Mouse (Mus musculus) heart, embryonic 13.5 days (tissue): ENCODE measurements around the gene Ptpn7. TPM values are rescaled to one million over a fixed set of nuclear protein-coding genes. Genes with fewer than 3 reads are reported as not detected.

Experiments
- ATAC-seq: fragments of 200-750 bp; cut with Nextera tagmentation; 2 replicates; pipeline ENCODE4 v1.8.0; 2017; ENCODE audit warnings: moderate TSS enrichment; ENCODE audit not compliant: insufficient number of reproducible peaks, low FRiP score, low TSS enrichment; ENCODE audit errors: extremely low read depth
- H3K27ac ChIP-seq: fragments of 300-500 bp; sonication (generic); replicated peaks from 2 replicates; pipeline ENCODE4 v1.5.1; 2015; ENCODE audit warnings: moderate library complexity, mild to moderate bottlenecking, inconsistent platforms
- H3K27me3 ChIP-seq: fragments of 300-500 bp; sonication (generic); replicated peaks from 2 replicates; pipeline ENCODE4 v1.6.1; 2015; ENCODE audit warnings: mild to moderate bottlenecking, inconsistent platforms
- H3K36me3 ChIP-seq: fragments of 300-500 bp; sonication (generic); 2 replicates; pipeline ENCODE4 v1.6.1; 2015; ENCODE audit warnings: mild to moderate bottlenecking, inconsistent platforms
- H3K4me1 ChIP-seq: fragments of 300-500 bp; sonication (generic); 2 replicates; pipeline ENCODE4 v1.6.1; 2015; ENCODE audit warnings: inconsistent platforms
- H3K4me2 ChIP-seq: fragments of 300-500 bp; sonication (generic); 2 replicates; pipeline ENCODE4 v1.6.1; 2015; ENCODE audit warnings: inconsistent platforms, mild to moderate bottlenecking, moderate library complexity
- H3K4me3 ChIP-seq: fragments of 300-500 bp; sonication (generic); 2 replicates; pipeline ENCODE4 v1.5.1; 2015; ENCODE audit warnings: moderate library complexity, mild to moderate bottlenecking, inconsistent platforms
- H3K9ac ChIP-seq: fragments of 300-500 bp; sonication (generic); 2 replicates; pipeline ENCODE4 v1.6.1; 2015; ENCODE audit warnings: inconsistent platforms, mild to moderate bottlenecking, moderate library complexity
- H3K9me3 ChIP-seq: fragments of 300-500 bp; sonication (generic); 2 replicates; pipeline ENCODE4 v1.6.1; 2016; ENCODE audit warnings: inconsistent platforms
- WGBS: fragments of 180-500 bp; shearing (Covaris S2); methylation state at CpG from one replicate; pipeline ENCODE4 v1.1.7; 2015; ENCODE audit warnings: mixed read lengths; 5-methylcytosine and 5-hydroxymethylcytosine counted together
- polyA plus RNA-seq: library from polyadenylated mRNA; unstranded; fragments of >200 nt; fragmentation: Nextera tagmentation; extraction: Ambion mirVana; gene quantifications from 2 replicates; pipeline ENCODE4 v1.2.1, GENCODE M21; 2015

The Ptpn7 gene
- polyA plus RNA-seq, 1 experiment from 2014 or later: 1.2 TPM

- 69% methylated on average over 9 of the region's 9 CpGs for WGBS
- no peak overlapping the region for H3K9ac ChIP-seq
- H3K36me3 ChIP-seq: no peaks in the 10 kb centered on the region
- no peak overlapping the region for H3K4me3 ChIP-seq
- no peak overlapping the region for H3K4me2 ChIP-seq
- H3K27ac ChIP-seq: no peak overlapping the region
- no peak for ATAC-seq
- H3K27me3 ChIP-seq: peaks cover 83% of the 10 kb centered on the region
- peaks cover 44% of the 10 kb centered on the region for H3K4me1 ChIP-seq
- H3K9me3 ChIP-seq: no peaks in the 10 kb centered on the region
Measured at GRCm38 (mm10) chr1:135129543-135130183, 2.8 kb upstream of the Ptpn7 start.

- H3K36me3 ChIP-seq: no peaks in the 10 kb centered on the region
- WGBS: 56% methylated on average over 2 of the region's 2 CpGs
- peaks cover 76% of the 10 kb centered on the region for H3K27me3 ChIP-seq
- no peak overlapping the region for H3K4me3 ChIP-seq
- H3K9ac ChIP-seq: no peak overlapping the region
- no peak overlapping the region for H3K27ac ChIP-seq
- no peaks in the 10 kb centered on the region for H3K9me3 ChIP-seq
- peaks cover 44% of the 10 kb centered on the region for H3K4me1 ChIP-seq
- no peak overlapping the region for H3K4me2 ChIP-seq
- ATAC-seq: no peak
Measured at GRCm38 (mm10) chr1:135130376-135131018, 2.0 kb upstream of the Ptpn7 start.

DNA sequence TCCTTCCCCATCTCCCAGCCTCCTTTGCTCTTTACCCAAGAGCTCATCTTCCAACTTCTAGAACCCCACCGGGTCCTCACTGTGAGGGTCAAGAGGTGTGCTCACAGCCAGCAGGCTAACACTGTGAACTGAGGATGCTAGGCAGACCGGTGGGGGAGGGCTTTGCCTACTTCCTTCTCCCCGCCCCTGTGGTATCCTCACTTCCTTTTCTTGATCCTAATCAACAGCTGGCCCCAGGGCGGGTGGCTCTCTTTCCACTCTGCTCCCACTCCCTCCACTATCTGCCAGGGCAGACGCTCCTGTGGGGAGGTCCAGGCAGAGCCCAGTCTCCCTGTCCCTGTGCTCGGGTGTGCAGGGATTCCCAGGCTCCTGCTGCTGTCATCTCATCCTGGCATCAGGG, 1.5 kb upstream of the Ptpn7 start:
- no peak overlapping the region for H3K9ac ChIP-seq
- H3K36me3 ChIP-seq: no peaks in the 10 kb centered on the region
- WGBS: 16% methylated on average over 6 of the region's 6 CpGs
- ATAC-seq: no peak
- H3K4me2 ChIP-seq: no peak overlapping the region
- H3K4me1 ChIP-seq: peaks cover 41% of the 10 kb centered on the region
- no peak overlapping the region for H3K4me3 ChIP-seq
- H3K27me3 ChIP-seq: peaks cover 73% of the 10 kb centered on the region
- H3K9me3 ChIP-seq: no peaks in the 10 kb centered on the region
- H3K27ac ChIP-seq: 0 out of 2 replicates have a peak overlapping the region, but pooled peaks have one; percentile 49

DNA sequence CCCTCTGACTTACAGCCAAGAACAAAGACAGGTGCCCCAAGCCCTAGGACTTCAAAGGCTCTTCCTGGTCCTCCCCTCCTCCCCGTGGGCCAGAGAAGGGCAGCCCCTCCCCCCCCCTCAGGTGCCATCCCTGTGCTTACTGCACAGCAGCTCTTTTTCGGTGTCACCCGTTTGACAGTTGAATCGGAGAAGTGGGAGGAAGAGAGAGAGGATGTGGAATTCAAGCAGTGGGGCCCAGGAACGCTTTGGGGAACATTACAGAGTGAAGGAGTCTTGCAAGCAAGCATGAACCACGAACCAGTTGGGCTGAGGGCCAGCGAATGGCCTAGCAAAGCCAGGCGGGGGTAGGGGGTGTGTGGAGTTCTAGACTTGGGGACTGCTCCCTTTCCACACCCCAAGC, 940 bp upstream of the Ptpn7 start:
- no peak overlapping the region for H3K4me3 ChIP-seq
- H3K9me3 ChIP-seq: no peaks in the 10 kb centered on the region
- H3K27ac ChIP-seq: 0 out of 2 replicates have a peak overlapping the region, but pooled peaks have one; percentile 49
- H3K27me3 ChIP-seq: peaks cover 71% of the 10 kb centered on the region
- no peaks in the 10 kb centered on the region for H3K36me3 ChIP-seq
- no peak overlapping the region for H3K9ac ChIP-seq
- no peak for ATAC-seq
- H3K4me2 ChIP-seq: no peak overlapping the region
- WGBS: 41% methylated on average over 8 of the region's 8 CpGs
- H3K4me1 ChIP-seq: peaks cover 36% of the 10 kb centered on the region

- Histone ChIP-seq H3K27ac (no peak overlapping the region), H3K9me3 (no peaks in the 10 kb centered on the region), H3K4me2 (no peak overlapping the region), H3K27me3 (peaks cover 60% of the 10 kb centered on the region), H3K4me3 (no peak overlapping the region), H3K9ac (no peak overlapping the region), H3K4me1 (peaks cover 23% of the 10 kb centered on the region), H3K36me3 (no peaks in the 10 kb centered on the region)
- ATAC-seq: no peak
- 72% methylated on average over 9 of the region's 9 CpGs for WGBS
Measured at GRCm38 (mm10) chr1:135132893-135133369, 431 bp downstream of the Ptpn7 start.

DNA sequence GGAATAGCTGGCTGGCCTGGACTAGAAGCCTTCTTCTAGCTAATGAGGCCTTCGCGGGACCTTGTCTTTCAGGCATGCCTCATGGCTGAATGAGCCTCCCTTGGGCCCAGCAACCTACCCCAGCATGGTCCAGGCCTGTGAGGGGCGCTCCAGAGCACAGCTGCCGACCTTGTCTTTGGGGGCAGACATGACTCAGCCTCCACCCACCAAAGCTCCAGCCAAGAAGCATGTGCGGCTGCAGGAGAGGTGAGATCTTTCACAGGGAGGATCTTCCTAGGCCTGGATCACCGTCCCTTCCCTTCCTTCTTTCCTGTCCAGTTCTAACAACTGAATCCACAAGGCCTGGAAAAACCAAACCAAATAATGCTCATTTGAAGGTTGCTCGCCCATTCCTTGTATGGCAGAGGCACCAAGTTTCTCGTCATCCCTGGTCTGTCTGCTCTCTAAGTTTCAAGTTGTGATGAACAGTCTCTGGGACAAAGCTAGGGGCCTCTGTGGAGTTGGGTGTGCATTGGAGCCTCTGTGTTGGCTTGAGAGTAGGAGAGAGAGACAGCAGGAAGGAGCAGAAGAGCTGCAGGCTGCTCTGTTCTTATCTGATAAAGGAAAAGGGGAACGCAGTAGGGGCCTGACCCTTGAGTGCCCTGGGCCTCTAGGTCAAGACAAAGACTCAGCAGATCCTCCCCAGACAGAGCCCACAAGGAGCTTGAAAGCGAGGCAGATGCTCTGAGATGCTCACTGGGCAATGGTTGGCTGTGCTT, 1.4 kb downstream of the Ptpn7 start:
- H3K9me3 ChIP-seq: no peaks in the 10 kb centered on the region
- no peak for ATAC-seq
- H3K4me3 ChIP-seq: no peak overlapping the region
- no peak overlapping the region for H3K27ac ChIP-seq
- H3K4me1 ChIP-seq: peaks cover 23% of the 10 kb centered on the region
- no peak overlapping the region for H3K9ac ChIP-seq
- WGBS: 66% methylated on average over 10 of the region's 10 CpGs
- peaks cover 53% of the 10 kb centered on the region for H3K27me3 ChIP-seq
- H3K36me3 ChIP-seq: no peaks in the 10 kb centered on the region
- no peak overlapping the region for H3K4me2 ChIP-seq

DNA sequence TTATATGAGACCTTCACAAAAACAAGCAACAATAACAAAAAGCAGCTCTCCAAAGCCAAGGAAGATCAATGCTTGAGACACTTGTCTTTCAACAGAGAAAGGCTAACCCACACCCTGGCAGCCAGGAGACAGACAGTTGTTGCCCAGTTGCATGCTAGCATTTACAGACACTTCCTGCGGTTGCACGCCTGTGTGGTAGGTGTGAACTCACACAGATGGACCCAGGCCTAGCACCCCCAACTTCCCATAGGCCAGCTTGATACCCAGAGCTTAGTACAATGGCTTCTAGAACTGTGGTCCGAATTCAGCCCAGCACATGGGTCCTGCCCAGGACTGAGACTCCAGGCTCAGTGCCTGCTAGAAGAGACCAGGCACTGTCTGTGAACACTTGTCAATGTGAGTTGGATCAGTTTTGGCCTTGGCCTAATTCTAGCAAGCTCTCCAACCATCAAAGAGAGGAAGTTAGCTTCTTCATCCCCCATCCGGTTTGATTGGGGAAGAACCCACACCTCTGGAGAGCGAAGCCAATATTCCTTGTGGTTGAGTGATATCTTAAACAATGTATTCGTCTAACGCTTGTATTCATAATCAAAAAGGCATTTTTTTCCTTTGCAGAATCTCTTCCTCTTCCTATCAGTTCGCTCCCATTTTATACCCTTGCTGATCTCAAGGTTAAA, 2.7 kb downstream of the Ptpn7 start:
- no peak for ATAC-seq
- peaks cover 43% of the 10 kb centered on the region for H3K27me3 ChIP-seq
- no peaks in the 10 kb centered on the region for H3K9me3 ChIP-seq
- no peak overlapping the region for H3K9ac ChIP-seq
- no peak overlapping the region for H3K4me3 ChIP-seq
- 79% methylated on average over 8 of the region's 8 CpGs for WGBS
- H3K4me2 ChIP-seq: no peak overlapping the region
- no peak overlapping the region for H3K27ac ChIP-seq
- H3K36me3 ChIP-seq: no peaks in the 10 kb centered on the region
- H3K4me1 ChIP-seq: peaks cover 23% of the 10 kb centered on the region

- H3K9ac ChIP-seq: no peak overlapping the region
- H3K9me3 ChIP-seq: no peaks in the 10 kb centered on the region
- WGBS: 9% methylated on average over 1 of the region's 1 CpGs
- H3K4me1 ChIP-seq: peaks cover 15% of the 10 kb centered on the region
- H3K27ac ChIP-seq: no peak overlapping the region
- no peak for ATAC-seq
- no peak overlapping the region for H3K4me3 ChIP-seq
- H3K4me2 ChIP-seq: no peak overlapping the region
- H3K36me3 ChIP-seq: no peaks in the 10 kb centered on the region
- peaks cover 43% of the 10 kb centered on the region for H3K27me3 ChIP-seq
Measured at GRCm38 (mm10) chr1:135136500-135136899, 4.0 kb downstream of the Ptpn7 start.

DNA sequence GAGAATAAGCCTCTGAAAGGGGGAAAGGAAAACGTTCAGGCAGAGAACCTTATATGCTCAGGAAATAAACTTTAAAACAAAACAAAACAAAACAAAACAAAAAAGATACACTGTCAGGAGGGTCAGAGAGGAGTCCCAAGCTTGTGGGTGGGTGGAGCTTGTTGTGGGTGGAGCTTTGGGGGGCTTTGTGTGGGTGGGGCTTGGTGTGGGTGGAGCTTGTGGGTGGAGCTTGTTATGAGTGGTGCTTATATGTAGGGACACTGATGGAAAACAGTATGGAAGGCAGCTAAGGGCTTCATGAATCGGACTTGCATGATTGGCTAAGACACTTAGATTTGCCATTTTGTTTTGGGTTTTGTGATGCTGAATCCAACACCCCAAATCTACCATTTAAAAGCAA, 7.4 kb downstream of the Ptpn7 start:
- Histone ChIP-seq H3K27me3 (peaks cover 55% of the 10 kb centered on the region), H3K4me2 (no peak overlapping the region), H3K27ac (no peak overlapping the region), H3K4me1 (no peaks in the 10 kb centered on the region), H3K36me3 (no peaks in the 10 kb centered on the region), H3K9ac (no peak overlapping the region), H3K4me3 (no peak overlapping the region), H3K9me3 (no peaks in the 10 kb centered on the region)
- ATAC-seq: no peak
- WGBS: 71% methylated on average over 2 of the region's 2 CpGs

- Histone ChIP-seq H3K4me1 (peaks cover 9% of the 10 kb centered on the region), H3K36me3 (no peaks in the 10 kb centered on the region), H3K9me3 (no peaks in the 10 kb centered on the region), H3K9ac (no peak overlapping the region), H3K27me3 (peaks cover 56% of the 10 kb centered on the region), H3K27ac (no peak overlapping the region), H3K4me2 (no peak overlapping the region), H3K4me3 (no peak overlapping the region)
- WGBS: 68% methylated on average over 2 of the region's 2 CpGs
- ATAC-seq: no peak
Measured at GRCm38 (mm10) chr1:135142452-135142851, 10.0 kb downstream of the Ptpn7 start.

- Histone ChIP-seq H3K27me3 (peaks cover 54% of the 10 kb centered on the region), H3K9ac (no peak overlapping the region), H3K4me1 (peaks cover 24% of the 10 kb centered on the region), H3K36me3 (no peaks in the 10 kb centered on the region), H3K4me3 (no peak overlapping the region), H3K4me2 (no peak overlapping the region), H3K9me3 (no peaks in the 10 kb centered on the region), H3K27ac (no peak overlapping the region)
- WGBS: 71% methylated on average over 2 of the region's 2 CpGs
- ATAC-seq: no peak
Measured at GRCm38 (mm10) chr1:135143940-135144339, 11.4 kb downstream of the Ptpn7 start.
